Mouse (Mus musculus): ENCODE measurements around the gene Scn3b. TPM values are rescaled to one million over a fixed set of nuclear protein-coding genes. Genes with fewer than 3 reads are reported as not detected.

Gene Scn3b
- polyA plus RNA-seq, 1 experiment, result 1.1 TPM

GRCm38 (mm10) chr9:40293286-40293685 lies 24.3 kb downstream of the Scn3b start:
- no peaks in the 10 kb centered on the region for H3K4me1 ChIP-seq (ENCODE audit: control insufficient read depth, insufficient read depth, low read length)
- TF ChIP-seq POLR2A (IDR thresholded peaks at IDR 0.05; ENCODE audit: borderline replicate concordance, low read depth, low read length) (no peak), CTCF (IDR thresholded peaks at IDR 0.05; ENCODE audit: low read depth, low read length) (no peak)
- H3K27ac ChIP-seq (ENCODE audit: insufficient read depth, low read depth, low read length), result no peak overlapping the region
- no peak overlapping the region for H3K4me3 ChIP-seq (ENCODE audit: insufficient read depth, low read length)

GRCm38 (mm10) chr9:40293740-40294139 lies 24.7 kb downstream of the Scn3b start:
- Histone ChIP-seq H3K4me3 (ENCODE audit: insufficient read depth, low read length) (no peak overlapping the region), H3K4me1 (ENCODE audit: control insufficient read depth, insufficient read depth, low read length) (no peaks in the 10 kb centered on the region), H3K27ac (ENCODE audit: insufficient read depth, low read depth, low read length) (no peak overlapping the region)
- TF ChIP-seq CTCF (IDR thresholded peaks at IDR 0.05; ENCODE audit: low read depth, low read length) (no peak), POLR2A (IDR thresholded peaks at IDR 0.05; ENCODE audit: borderline replicate concordance, low read depth, low read length) (no peak)

DNA sequence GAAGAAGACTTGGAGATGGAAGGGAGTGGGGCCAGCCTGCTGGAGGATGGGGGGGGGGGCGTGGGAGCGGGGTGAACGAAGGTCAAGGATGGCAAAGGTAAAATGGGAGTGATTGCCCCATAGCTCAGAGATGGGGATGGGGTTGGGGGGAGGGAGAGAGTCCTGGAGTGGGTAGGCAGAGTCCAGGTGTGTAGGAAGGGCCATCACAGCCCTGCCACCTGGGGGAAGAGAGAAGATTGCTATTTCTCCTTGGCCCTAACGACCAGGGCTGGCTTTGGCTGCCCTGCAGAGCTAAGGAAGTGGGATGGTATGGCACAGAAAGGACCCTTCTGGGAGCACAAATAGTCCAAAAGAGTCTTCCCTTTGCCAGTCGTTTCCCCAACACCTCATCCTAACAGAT lies 25.2 kb downstream of the Scn3b start:
- no peak for TF ChIP-seq POLR2A (IDR thresholded peaks at IDR 0.05; ENCODE audit: borderline replicate concordance, low read depth, low read length)
- no peak for TF ChIP-seq CTCF (IDR thresholded peaks at IDR 0.05; ENCODE audit: low read depth, low read length)
- Histone ChIP-seq H3K4me3 (ENCODE audit: insufficient read depth, low read length) (no peak overlapping the region), H3K4me1 (ENCODE audit: control insufficient read depth, insufficient read depth, low read length) (no peaks in the 10 kb centered on the region), H3K27ac (ENCODE audit: insufficient read depth, low read depth, low read length) (no peak overlapping the region)

- H3K4me3 ChIP-seq (ENCODE audit: insufficient read depth, low read length), result no peak overlapping the region
- TF ChIP-seq POLR2A (IDR thresholded peaks at IDR 0.05; ENCODE audit: borderline replicate concordance, low read depth, low read length) (no peak), CTCF (IDR thresholded peaks at IDR 0.05; ENCODE audit: low read depth, low read length) (no peak)
- H3K4me1 ChIP-seq (ENCODE audit: control insufficient read depth, insufficient read depth, low read length), result no peaks in the 10 kb centered on the region
- no peak overlapping the region for H3K27ac ChIP-seq (ENCODE audit: insufficient read depth, low read depth, low read length)
Measured at GRCm38 (mm10) chr9:40294866-40295265, 25.8 kb downstream of the Scn3b start.

GRCm38 (mm10) chr9:40296251-40296650 lies 27.2 kb downstream of the Scn3b start:
- Histone ChIP-seq H3K4me1 (ENCODE audit: control insufficient read depth, insufficient read depth, low read length) (no peaks in the 10 kb centered on the region), H3K4me3 (ENCODE audit: insufficient read depth, low read length) (no peak overlapping the region), H3K27ac (ENCODE audit: insufficient read depth, low read depth, low read length) (no peak overlapping the region)
- no peak for TF ChIP-seq CTCF (IDR thresholded peaks at IDR 0.05; ENCODE audit: low read depth, low read length)
- TF ChIP-seq POLR2A (IDR thresholded peaks at IDR 0.05; ENCODE audit: borderline replicate concordance, low read depth, low read length), result no peak

DNA sequence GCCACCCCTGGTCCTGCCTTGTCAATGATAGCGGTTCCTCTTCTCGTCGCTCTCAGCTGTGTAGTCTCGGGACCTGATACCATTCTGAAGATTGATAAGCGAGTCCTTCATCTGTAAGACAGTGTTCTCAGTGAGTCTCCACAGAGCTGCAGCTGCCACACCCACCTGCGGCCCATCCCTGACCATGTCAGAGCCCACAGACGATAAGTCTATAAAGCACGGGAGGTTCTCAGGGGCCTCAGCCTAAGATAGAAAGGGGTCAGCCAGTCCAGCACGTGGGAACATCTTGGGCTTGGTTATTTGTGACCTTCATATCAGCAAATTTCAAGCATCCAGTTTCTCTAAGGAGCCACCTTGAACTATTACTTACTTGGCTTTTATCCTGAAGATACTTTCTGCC lies 29.0 kb downstream of the Scn3b start:
- Histone ChIP-seq H3K4me3 (ENCODE audit: insufficient read depth, low read length) (no peak overlapping the region), H3K27ac (ENCODE audit: insufficient read depth, low read depth, low read length) (no peak overlapping the region), H3K4me1 (ENCODE audit: control insufficient read depth, insufficient read depth, low read length) (no peaks in the 10 kb centered on the region)
- no peak for TF ChIP-seq POLR2A (IDR thresholded peaks at IDR 0.05; ENCODE audit: borderline replicate concordance, low read depth, low read length)
- TF ChIP-seq CTCF (IDR thresholded peaks at IDR 0.05; ENCODE audit: low read depth, low read length), result no peak

- H3K27ac ChIP-seq (ENCODE audit: insufficient read depth, low read depth, low read length), result no peak overlapping the region
- no peak overlapping the region for H3K4me3 ChIP-seq (ENCODE audit: insufficient read depth, low read length)
- H3K4me1 ChIP-seq (ENCODE audit: control insufficient read depth, insufficient read depth, low read length), result no peaks in the 10 kb centered on the region
- no peak for TF ChIP-seq CTCF (IDR thresholded peaks at IDR 0.05; ENCODE audit: low read depth, low read length)
- no peak for TF ChIP-seq POLR2A (IDR thresholded peaks at IDR 0.05; ENCODE audit: borderline replicate concordance, low read depth, low read length)
Measured at GRCm38 (mm10) chr9:40299323-40299722, 30.3 kb downstream of the Scn3b start.

- H3K27ac ChIP-seq (ENCODE audit: insufficient read depth, low read depth, low read length), result no peak overlapping the region
- H3K4me3 ChIP-seq (ENCODE audit: insufficient read depth, low read length), result no peak overlapping the region
- H3K4me1 ChIP-seq (ENCODE audit: control insufficient read depth, insufficient read depth, low read length), result no peaks in the 10 kb centered on the region
- TF ChIP-seq POLR2A (IDR thresholded peaks at IDR 0.05; ENCODE audit: borderline replicate concordance, low read depth, low read length) (no peak), CTCF (IDR thresholded peaks at IDR 0.05; ENCODE audit: low read depth, low read length) (no peak)
Measured at GRCm38 (mm10) chr9:40300018-40300989, 31.3 kb downstream of the Scn3b start.

- TF ChIP-seq CTCF (IDR thresholded peaks at IDR 0.05; ENCODE audit: low read depth, low read length) (no peak), POLR2A (IDR thresholded peaks at IDR 0.05; ENCODE audit: borderline replicate concordance, low read depth, low read length) (no peak)
- Histone ChIP-seq H3K4me3 (ENCODE audit: insufficient read depth, low read length) (no peak overlapping the region), H3K4me1 (ENCODE audit: control insufficient read depth, insufficient read depth, low read length) (no peaks in the 10 kb centered on the region), H3K27ac (ENCODE audit: insufficient read depth, low read depth, low read length) (no peak overlapping the region)
Measured at GRCm38 (mm10) chr9:40301475-40301874, 32.5 kb downstream of the Scn3b start.

DNA sequence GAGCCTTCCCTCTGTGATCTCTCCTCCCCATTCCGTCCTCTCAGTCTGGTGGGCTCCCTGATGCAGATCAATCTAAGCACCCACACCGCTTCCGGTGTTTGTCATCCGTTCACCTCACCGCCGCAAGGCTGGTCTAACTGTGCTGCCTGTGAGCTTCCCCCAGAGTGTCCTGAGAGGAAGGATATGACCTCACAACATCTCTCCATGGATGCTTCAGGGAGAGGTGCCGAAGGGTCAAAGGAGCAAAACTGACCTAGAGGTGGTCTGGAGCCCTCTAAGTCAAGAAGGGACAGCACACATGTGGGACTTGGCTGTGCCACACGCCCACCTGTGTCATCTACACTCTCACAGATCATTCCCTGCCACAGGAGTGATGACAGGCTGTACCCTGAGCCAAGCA lies 33.4 kb downstream of the Scn3b start:
- H3K4me3 ChIP-seq (ENCODE audit: insufficient read depth, low read length), result no peak overlapping the region
- TF ChIP-seq POLR2A (IDR thresholded peaks at IDR 0.05; ENCODE audit: borderline replicate concordance, low read depth, low read length), result no peak
- no peak for TF ChIP-seq CTCF (IDR thresholded peaks at IDR 0.05; ENCODE audit: low read depth, low read length)
- no peak overlapping the region for H3K27ac ChIP-seq (ENCODE audit: insufficient read depth, low read depth, low read length)
- no peaks in the 10 kb centered on the region for H3K4me1 ChIP-seq (ENCODE audit: control insufficient read depth, insufficient read depth, low read length)
